Mouse (Mus musculus): ENCODE results near the gene Hoxa11.

Hoxa11 gene

GRCm38 (mm10) chr6:52247766-52248637, 2.4 kb upstream of the Hoxa11 start:
- no peak for DNase-seq

- DNase-seq = no peak
Observed at GRCm38 (mm10) chr6:52246916-52247315, 1.3 kb upstream of the Hoxa11 start.

GRCm38 (mm10) chr6:52246403-52246803, 793 bp upstream of the Hoxa11 start:
- no peak for DNase-seq

DNA sequence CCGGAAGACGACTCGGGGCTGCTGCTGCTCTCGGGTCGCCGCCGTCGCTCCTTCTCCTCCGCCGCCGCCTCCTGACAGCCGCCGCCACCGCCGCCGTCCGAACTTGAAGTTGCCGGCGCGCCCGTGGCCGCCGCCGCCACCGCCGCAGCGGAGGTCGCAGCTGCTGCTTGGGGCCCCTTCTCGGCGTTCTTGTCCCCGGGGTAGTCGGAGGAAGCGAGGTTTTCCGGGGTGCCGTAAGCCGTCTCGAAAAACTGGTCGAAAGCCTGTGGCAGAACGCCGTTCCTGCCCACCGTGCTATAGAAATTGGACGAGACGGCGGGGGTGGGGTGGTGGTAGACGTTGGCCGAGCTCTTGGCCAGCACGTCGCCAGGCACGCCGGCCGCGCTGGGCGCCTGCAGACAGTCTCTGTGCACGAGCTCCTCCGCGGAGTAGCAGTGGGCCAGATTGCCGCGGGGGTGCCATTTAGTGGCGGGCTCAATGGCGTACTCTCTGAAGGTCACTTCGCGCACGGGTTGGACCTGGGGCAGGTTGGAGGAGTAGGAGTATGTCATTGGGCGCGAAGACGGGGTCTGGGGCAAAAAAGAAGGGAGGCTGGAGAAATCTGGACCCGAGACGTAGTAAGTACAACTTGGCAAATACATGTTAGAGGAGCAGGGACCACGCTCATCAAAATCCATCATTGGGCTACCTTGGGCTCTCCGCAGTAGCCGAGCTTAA, 412 bp downstream of the Hoxa11 start:
- DNase-seq = no peak

GRCm38 (mm10) chr6:52244471-52245039, 1.1 kb downstream of the Hoxa11 start:
- no peak for DNase-seq

- DNase-seq = no peak
Observed at GRCm38 (mm10) chr6:52243681-52244121, 1.9 kb downstream of the Hoxa11 start.

- DNase-seq = no peak
Observed at GRCm38 (mm10) chr6:52242801-52243332, 2.7 kb downstream of the Hoxa11 start.

DNA sequence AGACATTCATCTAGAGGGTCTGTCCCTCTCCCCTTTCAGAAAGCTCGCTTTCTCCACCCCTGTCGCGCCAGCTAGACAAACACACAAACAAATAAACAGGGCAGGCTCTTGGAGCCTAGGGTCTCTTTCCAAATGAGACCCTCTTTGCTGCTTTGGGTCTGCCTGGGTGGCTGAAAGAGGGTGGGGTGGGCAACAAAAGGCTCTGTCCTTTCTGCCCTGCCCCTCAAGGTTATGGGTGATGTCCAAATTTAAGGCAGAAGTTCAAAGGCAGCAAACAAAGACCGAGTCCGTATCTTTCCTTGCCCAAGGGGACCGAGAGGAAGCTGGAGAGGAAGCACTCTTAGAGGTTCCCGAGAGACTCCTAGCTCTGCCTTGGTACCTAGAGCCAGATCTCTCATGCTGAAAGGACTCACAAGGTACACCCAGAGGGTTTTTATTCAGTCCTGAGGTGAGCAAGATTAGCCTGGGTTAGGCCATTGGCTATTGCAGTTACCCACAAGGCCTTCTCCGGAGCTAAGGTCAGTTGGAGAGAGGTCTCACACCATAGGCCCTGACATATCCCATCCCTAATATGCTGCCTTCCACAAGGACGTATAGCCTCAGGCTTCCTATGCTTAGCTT, 4.5 kb downstream of the Hoxa11 start:
- no peak for DNase-seq

- peak in 1 of 2 experiments; percentile 61 for DNase-seq
Observed at GRCm38 (mm10) chr6:52240389-52241000, 5.1 kb downstream of the Hoxa11 start, which contains the start of gene Hoxa10. Hoxa10 (minus strand) TSS chr6:52240854.

DNA sequence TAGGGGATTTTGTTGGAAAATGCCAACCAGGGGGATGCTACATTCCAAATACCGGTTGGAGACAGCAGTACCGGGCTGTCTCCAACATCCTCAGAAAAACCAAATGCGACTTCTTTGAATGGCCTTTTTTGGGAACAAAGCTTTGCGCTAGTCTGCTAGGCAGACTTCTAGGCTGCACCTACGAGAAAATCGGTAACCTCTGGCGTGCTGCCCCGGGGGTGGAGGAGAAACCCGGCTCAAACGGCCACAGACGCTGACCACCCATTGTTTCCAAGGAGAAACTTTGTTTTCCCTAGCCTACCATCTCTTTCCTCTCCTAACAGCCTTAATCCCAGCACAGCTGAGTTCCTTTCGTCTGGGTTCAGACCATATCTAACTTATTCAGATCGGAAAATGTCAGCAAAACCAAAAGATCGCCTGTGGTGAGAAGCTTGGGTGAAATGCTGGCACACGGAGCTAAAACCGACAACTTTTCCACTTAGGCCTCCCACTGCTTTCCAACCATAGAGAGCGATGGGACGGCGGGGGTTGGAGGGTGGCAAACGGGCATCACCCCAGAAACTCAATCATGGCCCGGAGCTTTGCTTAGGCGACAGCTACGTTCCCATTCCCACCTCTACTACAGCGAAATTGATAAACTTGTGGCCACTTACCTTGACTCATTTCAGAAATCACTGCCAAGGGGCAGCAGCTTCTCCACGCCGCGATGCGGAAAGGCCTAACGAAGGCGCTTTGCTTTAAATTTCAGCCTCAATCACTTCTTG, 5.8 kb downstream of the Hoxa11 start:
- DNase-seq = no peak

DNA sequence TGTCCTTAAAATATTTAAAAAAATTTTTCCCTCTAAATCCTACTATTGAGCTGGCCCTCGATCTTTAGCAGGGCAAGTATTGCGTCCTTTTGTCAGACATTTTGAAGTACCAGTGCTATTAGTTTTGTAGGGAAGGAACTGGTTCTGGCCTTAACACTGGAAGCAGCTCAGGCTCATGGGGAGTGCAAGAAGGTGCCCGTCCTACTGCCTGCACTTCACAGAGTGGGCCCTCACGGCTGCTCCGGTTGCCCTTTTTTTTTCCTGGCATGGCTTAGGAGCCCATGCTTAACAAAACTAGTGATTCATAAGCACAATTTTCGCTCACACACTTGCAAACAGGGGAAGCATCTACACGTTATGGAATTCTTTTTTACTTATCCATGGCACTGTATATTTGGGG, 6.6 kb downstream of the Hoxa11 start:
- DNase-seq = no peak

DNA sequence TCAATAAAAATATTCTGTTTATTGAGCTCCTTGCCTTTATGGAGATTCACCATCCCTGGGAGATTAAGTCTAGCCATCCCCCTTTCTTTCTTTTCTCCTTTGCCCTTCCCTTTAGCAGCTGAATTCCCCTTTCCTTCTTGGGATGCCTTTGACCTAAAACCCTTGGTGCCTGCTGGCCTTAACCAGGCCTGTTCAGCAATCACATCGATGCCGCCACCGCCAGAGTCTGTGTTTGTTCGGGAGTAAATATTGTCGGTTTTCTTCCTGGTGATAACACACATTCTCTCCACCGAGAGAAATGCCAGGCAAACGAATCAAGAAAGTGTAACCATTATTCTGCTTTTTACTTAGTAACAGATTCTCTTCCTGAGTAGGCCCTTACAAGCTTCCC, 7.5 kb downstream of the Hoxa11 start:
- DNase-seq = no peak

DNA sequence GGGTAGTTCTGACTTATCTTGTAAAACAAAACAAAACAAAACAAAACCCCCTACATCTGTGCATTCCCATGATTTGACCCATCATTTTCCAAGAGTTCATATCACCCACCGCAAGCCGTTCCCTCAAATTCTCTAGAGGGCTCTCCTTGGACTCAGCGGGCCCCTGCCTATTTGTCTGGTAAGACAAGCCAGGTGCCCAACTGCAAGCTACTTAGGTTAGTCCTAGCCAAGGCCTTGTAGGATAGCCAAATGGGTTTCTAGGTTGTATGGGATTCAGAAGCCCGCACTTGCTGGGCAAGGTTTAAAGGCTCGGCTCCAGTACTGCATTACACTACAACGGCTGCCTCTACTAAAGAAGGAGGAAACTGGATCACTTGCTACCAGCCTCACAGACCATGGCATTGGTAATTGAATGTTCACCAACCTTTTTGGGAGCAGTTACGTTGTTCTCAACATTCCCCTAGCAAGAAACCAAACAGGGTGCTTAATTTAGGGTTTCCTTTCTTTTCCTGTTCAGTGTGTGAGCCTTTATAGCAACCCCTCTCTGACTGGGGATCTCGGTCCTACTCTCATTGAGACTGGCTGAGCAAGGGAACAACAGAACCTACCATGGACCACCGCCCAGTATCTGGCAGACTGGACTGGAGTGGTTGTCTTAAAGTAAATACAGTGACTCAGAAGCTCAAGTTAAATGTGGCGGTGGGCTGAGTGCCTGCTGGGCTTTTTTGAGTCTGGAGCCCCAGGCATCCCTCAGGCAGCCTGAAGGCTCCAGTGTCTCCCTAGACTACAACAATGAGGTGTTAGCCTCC, 8.1 kb downstream of the Hoxa11 start:
- DNase-seq = no peak

DNA sequence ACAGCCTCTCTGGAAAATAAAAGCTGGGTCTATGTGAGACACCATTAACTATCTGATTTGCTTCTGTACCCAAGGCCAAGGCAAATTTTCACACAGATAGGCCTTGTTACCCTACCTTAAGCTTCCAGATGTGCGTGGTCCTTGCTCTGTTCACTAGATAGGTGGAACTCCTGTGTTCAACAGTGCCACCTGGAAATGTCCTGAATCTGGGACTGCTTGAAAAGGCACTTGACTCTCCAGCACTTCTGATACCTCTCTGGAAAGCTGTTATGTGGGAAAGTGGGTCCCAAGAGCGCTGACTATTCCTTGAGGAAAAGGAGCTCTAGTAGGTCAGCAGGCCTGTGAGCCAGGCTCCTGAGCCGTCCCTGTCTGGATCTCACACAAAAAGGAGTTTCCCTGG, 8.8 kb downstream of the Hoxa11 start:
- no peak for DNase-seq

DNA sequence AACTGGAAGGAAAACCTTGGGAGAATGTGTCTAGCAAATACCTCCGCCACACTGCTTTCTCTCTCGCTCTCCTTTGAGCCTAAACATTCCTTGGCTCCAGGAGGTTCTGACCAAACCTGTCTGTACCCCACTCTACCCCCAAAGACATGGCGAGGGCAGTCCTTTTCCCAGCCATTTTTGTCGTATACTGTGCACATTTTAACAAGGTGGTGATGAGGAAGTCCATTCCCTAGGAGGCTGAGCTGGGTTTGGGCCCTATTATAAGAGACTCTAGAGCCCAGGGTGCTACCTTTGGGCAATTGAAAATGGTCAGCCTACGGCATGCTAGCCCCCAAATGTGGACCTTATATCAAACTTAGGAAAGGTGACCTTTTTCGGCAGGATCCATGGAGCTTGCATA, 9.7 kb downstream of the Hoxa11 start:
- DNase-seq = no peak

- no peak for DNase-seq
Observed at GRCm38 (mm10) chr6:52235267-52235666, 10.3 kb downstream of the Hoxa11 start.

GRCm38 (mm10) chr6:52234428-52235140, 11.0 kb downstream of the Hoxa11 start:
- DNase-seq = no peak

- no peak for DNase-seq
Observed at GRCm38 (mm10) chr6:52233546-52234427, 11.8 kb downstream of the Hoxa11 start.

DNA sequence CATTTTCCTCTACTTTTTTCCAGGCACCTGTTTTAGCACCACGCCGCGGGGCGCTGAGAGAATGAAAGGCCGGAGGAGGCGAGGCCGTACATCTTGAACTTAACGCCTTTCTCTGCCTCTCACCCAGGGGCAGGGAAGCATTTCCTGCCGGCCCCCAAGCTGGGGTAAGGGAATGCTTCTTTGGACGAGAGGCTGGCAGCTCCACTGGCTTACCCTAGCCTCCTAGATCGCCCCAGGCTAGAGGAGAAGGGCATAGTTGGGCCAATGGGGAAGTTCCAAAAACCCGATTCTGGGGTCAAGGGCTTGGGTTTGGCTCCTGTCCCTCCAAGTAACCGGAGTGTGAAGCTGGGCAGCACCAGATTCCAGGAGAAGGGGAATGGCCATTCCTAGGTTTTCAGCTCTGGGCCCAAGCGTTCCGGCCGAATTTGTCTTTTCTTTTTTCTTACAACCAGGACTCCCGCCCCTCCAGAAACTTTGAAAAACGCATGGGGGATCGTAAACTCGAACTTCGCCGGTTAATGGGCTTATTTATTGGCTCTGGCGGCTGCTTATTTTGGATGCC, 12.5 kb downstream of the Hoxa11 start:
- no peak for DNase-seq

Data from cerebellum, postnatal 25 days (tissue).